Mouse (Mus musculus): ENCODE data around the gene Tspan11. TPM values are rescaled to one million over a fixed set of nuclear protein-coding genes. Genes with fewer than 3 reads are reported as not detected.
A peak's percentile ranks its signal among the peaks of the same experiment; 100 is the strongest.

Gene Tspan11
- polyA plus RNA-seq, 1 experiment from 2014 or later: 7.8 TPM

DNA sequence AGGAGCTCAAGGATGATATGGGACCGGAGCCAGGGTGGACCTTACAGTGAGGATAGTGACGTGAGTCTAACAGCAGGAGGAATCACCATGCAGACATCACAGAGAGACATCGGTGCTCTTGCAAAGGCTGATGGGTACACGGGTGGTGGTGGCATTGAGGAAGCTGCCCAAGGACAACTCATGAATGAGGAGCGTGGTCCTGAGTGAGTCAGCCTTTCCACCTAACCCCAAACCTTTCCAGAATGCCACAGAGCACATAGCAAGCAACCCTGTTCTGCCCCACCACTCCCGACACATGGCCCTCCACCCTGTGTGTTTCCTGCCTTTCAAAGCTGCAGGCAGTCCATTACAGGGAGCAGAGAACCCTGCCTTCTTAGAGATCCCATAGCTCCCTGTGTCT is 32.1 kb downstream of the Tspan11 start:
- H3K4me2 ChIP-seq (replicated peaks; ENCODE audit: low read depth, low read length): no peak overlapping the region
- H3K4me1 ChIP-seq (ENCODE audit: insufficient read depth, low read length): no peaks in the 10 kb centered on the region
- no peaks in the 10 kb centered on the region for H3K27me3 ChIP-seq (ENCODE audit: insufficient read depth, low read length)
- H3K36me3 ChIP-seq (ENCODE audit: insufficient read depth, low read length): peaks cover 4% of the 10 kb centered on the region; the same call in 1 of the 2 replicates
- ATAC-seq (ENCODE audit: low FRiP score, low TSS enrichment): no peak
- H3K9ac ChIP-seq (replicated peaks; ENCODE audit: low read length): no peak overlapping the region
- H3K4me3 ChIP-seq (ENCODE audit: low read length): no peak overlapping the region
- 83% methylated on average over 6 of the region's 6 CpGs for WGBS
- H3K9me3 ChIP-seq (ENCODE audit: low read length): 0 out of 2 replicates have a peak, but pooled peaks cover 5% of the 10 kb centered on the region
- no peak overlapping the region for H3K27ac ChIP-seq (ENCODE audit: low read length)

- H3K36me3 ChIP-seq (ENCODE audit: insufficient read depth, low read length): peaks cover 4% of the 10 kb centered on the region; the same call in 1 of the 2 replicates
- H3K4me3 ChIP-seq (ENCODE audit: low read length): no peak overlapping the region
- H3K9me3 ChIP-seq (ENCODE audit: low read length): 0 out of 2 replicates have a peak, but pooled peaks cover 5% of the 10 kb centered on the region
- H3K27me3 ChIP-seq (ENCODE audit: insufficient read depth, low read length): no peaks in the 10 kb centered on the region
- H3K27ac ChIP-seq (ENCODE audit: low read length): no peak overlapping the region
- H3K4me2 ChIP-seq (replicated peaks; ENCODE audit: low read depth, low read length): no peak overlapping the region
- 0 out of 2 replicates have a peak, but pooled peaks have one; percentile 46 for ATAC-seq (ENCODE audit: low FRiP score, low TSS enrichment)
- no peaks in the 10 kb centered on the region for H3K4me1 ChIP-seq (ENCODE audit: insufficient read depth, low read length)
- H3K9ac ChIP-seq (replicated peaks; ENCODE audit: low read length): no peak overlapping the region
- 11% methylated on average over 8 of the region's 8 CpGs for WGBS
Measured at GRCm38 (mm10) chr6:127920652-127921051, 33.3 kb downstream of the Tspan11 start.

DNA sequence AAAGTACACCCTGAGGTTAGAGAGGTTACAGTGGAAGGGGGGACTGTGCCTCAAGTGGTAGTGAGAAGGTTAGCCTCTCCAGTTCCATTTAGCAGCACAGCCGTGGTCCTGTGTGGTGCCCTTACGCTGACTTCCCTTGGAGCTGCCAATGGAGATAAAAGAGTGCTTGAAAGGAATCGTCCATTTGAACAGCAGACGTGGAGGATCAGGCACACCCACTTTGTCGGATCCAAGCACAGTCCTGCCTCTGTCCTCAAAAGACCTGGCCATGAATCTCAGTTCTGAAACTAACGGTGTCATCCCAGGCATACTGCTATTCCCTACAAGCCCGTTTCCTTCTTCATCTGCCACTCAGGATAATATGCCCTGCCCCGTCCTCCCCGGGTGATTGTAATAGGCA is 34.6 kb downstream of the Tspan11 start:
- Histone ChIP-seq H3K27me3 (ENCODE audit: insufficient read depth, low read length) (no peaks in the 10 kb centered on the region), H3K4me1 (ENCODE audit: insufficient read depth, low read length) (peaks cover 10% of the 10 kb centered on the region; the same call in 1 of the 2 replicates), H3K9me3 (ENCODE audit: low read length) (no peaks in the 10 kb centered on the region), H3K4me3 (ENCODE audit: low read length) (no peak overlapping the region), H3K9ac (replicated peaks; ENCODE audit: low read length) (no peak overlapping the region), H3K36me3 (ENCODE audit: insufficient read depth, low read length) (no peaks in the 10 kb centered on the region), H3K4me2 (replicated peaks; ENCODE audit: low read depth, low read length) (no peak overlapping the region), H3K27ac (ENCODE audit: low read length) (no peak overlapping the region)
- ATAC-seq (ENCODE audit: low FRiP score, low TSS enrichment): no peak
- WGBS: 70% methylated on average over 9 of the region's 9 CpGs

DNA sequence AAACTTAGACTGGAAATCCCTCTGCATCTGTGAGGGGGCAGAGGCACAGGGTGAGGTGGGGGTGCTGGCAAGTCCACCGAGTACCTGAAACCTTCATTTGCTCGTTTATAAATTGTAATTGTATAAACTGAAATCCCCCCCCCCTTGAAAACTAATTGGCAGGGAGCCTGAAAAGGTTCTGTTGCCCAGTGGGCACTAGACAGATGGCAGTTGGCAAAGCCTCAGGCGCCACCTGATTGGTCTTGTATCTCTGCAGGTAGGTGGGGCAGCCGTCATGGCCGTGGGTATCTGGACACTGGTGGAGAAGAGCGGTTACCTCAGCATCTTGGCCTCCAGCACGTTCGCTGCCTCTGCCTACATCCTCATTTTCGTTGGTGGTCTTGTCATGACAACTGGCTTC is 35.9 kb downstream of the Tspan11 start:
- no peaks in the 10 kb centered on the region for H3K27me3 ChIP-seq (ENCODE audit: insufficient read depth, low read length)
- no peak for ATAC-seq (ENCODE audit: low FRiP score, low TSS enrichment)
- 88% methylated on average over 9 of the region's 9 CpGs for WGBS

DNA sequence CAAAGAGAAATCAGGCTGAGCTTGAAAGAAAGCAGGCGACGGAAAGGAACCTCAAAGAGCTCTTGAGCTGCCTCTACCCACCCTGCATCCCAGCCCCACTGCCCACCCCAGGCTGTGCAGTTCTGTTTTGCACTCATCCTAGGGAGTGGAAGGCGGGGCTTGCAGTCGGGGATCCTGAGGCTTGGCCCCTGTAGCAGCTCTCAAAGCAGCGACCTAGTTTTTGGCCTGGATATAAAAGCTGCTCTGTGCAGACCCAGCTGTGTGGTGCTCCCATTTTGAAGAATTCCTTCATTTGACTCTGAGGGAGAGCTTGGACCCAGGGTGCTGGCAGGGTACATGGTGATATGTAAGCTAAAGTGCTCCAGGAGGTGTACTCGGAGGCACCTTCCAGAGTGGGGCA is 37.4 kb downstream of the Tspan11 start:
- Histone ChIP-seq H3K9ac (replicated peaks; ENCODE audit: low read length) (no peak overlapping the region), H3K4me2 (replicated peaks; ENCODE audit: low read depth, low read length) (no peak overlapping the region), H3K27me3 (ENCODE audit: insufficient read depth, low read length) (no peaks in the 10 kb centered on the region), H3K27ac (ENCODE audit: low read length) (no peak overlapping the region), H3K36me3 (ENCODE audit: insufficient read depth, low read length) (no peaks in the 10 kb centered on the region), H3K4me1 (ENCODE audit: insufficient read depth, low read length) (peaks cover 15% of the 10 kb centered on the region; the same call in 1 of the 2 replicates), H3K9me3 (ENCODE audit: low read length) (no peaks in the 10 kb centered on the region), H3K4me3 (ENCODE audit: low read length) (no peak overlapping the region)
- no peak for ATAC-seq (ENCODE audit: low FRiP score, low TSS enrichment)
- 77% methylated on average over 6 of the region's 6 CpGs for WGBS

More for the DNA sequence above, 35.9 kb downstream of the Tspan11 start:
- Histone ChIP-seq H3K4me2 (replicated peaks; ENCODE audit: low read depth, low read length) (no peak overlapping the region), H3K4me3 (ENCODE audit: low read length) (no peak overlapping the region), H3K27ac (ENCODE audit: low read length) (no peak overlapping the region), H3K9ac (replicated peaks; ENCODE audit: low read length) (no peak overlapping the region), H3K36me3 (ENCODE audit: insufficient read depth, low read length) (no peaks in the 10 kb centered on the region), H3K4me1 (ENCODE audit: insufficient read depth, low read length) (peaks cover 15% of the 10 kb centered on the region; the same call in 1 of the 2 replicates), H3K9me3 (ENCODE audit: low read length) (no peaks in the 10 kb centered on the region)

DNA sequence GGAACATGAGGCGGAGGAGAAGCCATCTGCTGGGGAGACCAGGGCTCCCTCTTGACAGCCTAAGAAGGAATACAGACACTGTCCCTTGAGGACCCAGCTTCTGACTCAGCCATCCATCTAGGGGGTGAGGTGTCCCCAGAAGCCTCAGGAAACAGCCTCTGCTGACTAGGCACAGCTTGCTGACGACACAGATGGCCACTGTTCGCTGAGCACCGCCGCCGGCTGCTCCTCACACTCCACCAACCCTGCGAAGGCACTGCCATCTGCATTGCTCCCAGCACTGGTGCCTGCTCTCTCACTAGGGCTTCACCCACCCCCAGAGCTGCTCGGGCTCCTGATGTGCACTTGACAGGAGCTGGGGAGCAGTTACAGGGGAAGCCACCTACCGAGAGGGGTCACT is 38.5 kb downstream of the Tspan11 start:
- Histone ChIP-seq H3K27ac (ENCODE audit: low read length) (no peak overlapping the region), H3K9me3 (ENCODE audit: low read length) (no peaks in the 10 kb centered on the region), H3K4me3 (ENCODE audit: low read length) (no peak overlapping the region), H3K4me2 (replicated peaks; ENCODE audit: low read depth, low read length) (no peak overlapping the region), H3K36me3 (ENCODE audit: insufficient read depth, low read length) (no peaks in the 10 kb centered on the region), H3K27me3 (ENCODE audit: insufficient read depth, low read length) (no peaks in the 10 kb centered on the region), H3K4me1 (ENCODE audit: insufficient read depth, low read length) (peaks cover 15% of the 10 kb centered on the region; the same call in 1 of the 2 replicates), H3K9ac (replicated peaks; ENCODE audit: low read length) (no peak overlapping the region)
- WGBS: 49% methylated on average over 9 of the region's 9 CpGs
- peak; percentile 43 for ATAC-seq (ENCODE audit: low FRiP score, low TSS enrichment)

DNA sequence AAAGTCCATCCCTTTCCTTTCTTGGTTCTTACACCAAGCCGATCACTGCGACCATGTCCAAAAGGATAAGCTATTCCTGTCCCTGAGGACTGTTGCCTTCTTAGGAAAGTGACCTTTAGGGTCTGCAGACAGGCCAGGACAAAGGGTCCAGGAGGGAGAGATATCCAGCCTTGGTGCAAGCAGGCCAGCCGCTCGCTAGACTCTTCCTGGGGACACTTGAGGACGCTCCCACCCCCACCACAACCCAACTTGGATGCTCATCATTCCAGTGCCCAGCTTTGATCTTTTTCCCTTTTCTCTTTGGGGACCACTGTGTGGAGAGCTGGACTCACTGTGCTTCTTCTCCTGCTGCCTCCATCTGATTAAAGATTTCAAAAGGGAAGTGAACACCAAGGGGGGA is 41.3 kb downstream of the Tspan11 start:
- 90% methylated on average over 5 of the region's 5 CpGs for WGBS

DNA sequence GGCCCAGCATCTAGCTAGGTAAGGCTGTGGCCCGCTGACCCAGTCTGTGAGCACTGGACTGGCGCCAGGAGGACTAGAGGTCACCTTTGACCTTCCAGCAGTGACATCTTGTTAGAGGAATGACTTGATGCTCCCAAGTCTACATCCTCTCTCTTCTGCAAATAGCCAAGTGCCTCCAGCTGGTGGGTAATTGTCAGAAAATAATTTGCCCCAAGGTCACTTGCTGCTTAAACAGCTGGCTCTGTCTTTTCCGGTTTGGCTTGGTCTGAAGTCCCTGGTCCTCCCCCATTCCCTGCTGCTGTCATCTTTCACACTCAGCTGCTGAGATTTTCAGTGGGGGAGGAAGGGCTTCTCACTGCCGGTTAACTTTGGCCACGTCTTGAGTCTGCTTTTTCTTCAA is 45.3 kb downstream of the Tspan11 start:
- ATAC-seq (ENCODE audit: low FRiP score, low TSS enrichment): peak; percentile 75
- no peak overlapping the region for H3K4me3 ChIP-seq (ENCODE audit: low read length)
- no peaks in the 10 kb centered on the region for H3K36me3 ChIP-seq (ENCODE audit: insufficient read depth, low read length)
- no peak overlapping the region for H3K4me2 ChIP-seq (replicated peaks; ENCODE audit: low read depth, low read length)
- 18% methylated on average over 5 of the region's 5 CpGs for WGBS
- H3K9me3 ChIP-seq (ENCODE audit: low read length): no peaks in the 10 kb centered on the region
- H3K27ac ChIP-seq (ENCODE audit: low read length): no peak overlapping the region
- no peaks in the 10 kb centered on the region for H3K27me3 ChIP-seq (ENCODE audit: insufficient read depth, low read length)
- no peak overlapping the region for H3K9ac ChIP-seq (replicated peaks; ENCODE audit: low read length)
- H3K4me1 ChIP-seq (ENCODE audit: insufficient read depth, low read length): peaks cover 7% of the 10 kb centered on the region

More for the DNA sequence above, 41.3 kb downstream of the Tspan11 start:
- H3K4me2 ChIP-seq (replicated peaks; ENCODE audit: low read depth, low read length): no peak overlapping the region
- peaks cover 20% of the 10 kb centered on the region for H3K4me1 ChIP-seq (ENCODE audit: insufficient read depth, low read length)
- H3K27ac ChIP-seq (ENCODE audit: low read length): no peak overlapping the region
- H3K27me3 ChIP-seq (ENCODE audit: insufficient read depth, low read length): no peaks in the 10 kb centered on the region
- H3K36me3 ChIP-seq (ENCODE audit: insufficient read depth, low read length): no peaks in the 10 kb centered on the region
- H3K4me3 ChIP-seq (ENCODE audit: low read length): no peak overlapping the region
- no peak for ATAC-seq (ENCODE audit: low FRiP score, low TSS enrichment)
- H3K9me3 ChIP-seq (ENCODE audit: low read length): no peaks in the 10 kb centered on the region
- no peak overlapping the region for H3K9ac ChIP-seq (replicated peaks; ENCODE audit: low read length)

- no peak for ATAC-seq (ENCODE audit: low FRiP score, low TSS enrichment)
- WGBS: 92% methylated on average over 5 of the region's 5 CpGs
Measured at GRCm38 (mm10) chr6:127933841-127934240, 46.5 kb downstream of the Tspan11 start.

DNA sequence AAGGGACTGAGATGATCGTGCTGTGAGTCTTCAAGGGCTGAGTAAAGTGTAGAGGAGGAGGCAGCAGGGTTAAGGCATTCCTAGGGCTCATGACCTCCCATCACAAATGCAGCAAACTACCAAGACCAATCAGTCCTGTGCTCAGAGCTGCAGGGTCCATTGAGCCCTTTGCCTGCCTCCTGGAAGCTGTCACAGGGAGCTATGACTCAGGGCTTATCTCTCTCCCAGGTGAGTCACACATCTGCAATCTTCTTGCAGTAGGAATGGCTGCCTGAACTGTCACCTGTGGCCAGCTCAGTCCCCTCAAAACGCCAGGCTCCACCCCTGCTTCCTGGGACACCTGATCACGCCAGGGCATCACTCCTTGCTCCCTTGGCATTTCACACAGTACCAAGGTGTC is 47.7 kb downstream of the Tspan11 start:
- Histone ChIP-seq H3K27me3 (ENCODE audit: insufficient read depth, low read length) (no peaks in the 10 kb centered on the region), H3K4me2 (replicated peaks; ENCODE audit: low read depth, low read length) (no peak overlapping the region), H3K9ac (replicated peaks; ENCODE audit: low read length) (no peak overlapping the region), H3K4me1 (ENCODE audit: insufficient read depth, low read length) (peaks cover 5% of the 10 kb centered on the region), H3K27ac (ENCODE audit: low read length) (no peak overlapping the region), H3K36me3 (ENCODE audit: insufficient read depth, low read length) (no peaks in the 10 kb centered on the region), H3K9me3 (ENCODE audit: low read length) (no peaks in the 10 kb centered on the region), H3K4me3 (ENCODE audit: low read length) (no peak overlapping the region)
- ATAC-seq (ENCODE audit: low FRiP score, low TSS enrichment): no peak
- WGBS: 86% methylated on average over 3 of the region's 3 CpGs

More at GRCm38 (mm10) chr6:127933841-127934240, 46.5 kb downstream of the Tspan11 start:
- Histone ChIP-seq H3K27me3 (ENCODE audit: insufficient read depth, low read length) (no peaks in the 10 kb centered on the region), H3K27ac (ENCODE audit: low read length) (no peak overlapping the region), H3K9me3 (ENCODE audit: low read length) (no peaks in the 10 kb centered on the region), H3K36me3 (ENCODE audit: insufficient read depth, low read length) (no peaks in the 10 kb centered on the region), H3K9ac (replicated peaks; ENCODE audit: low read length) (no peak overlapping the region), H3K4me2 (replicated peaks; ENCODE audit: low read depth, low read length) (no peak overlapping the region), H3K4me3 (ENCODE audit: low read length) (no peak overlapping the region), H3K4me1 (ENCODE audit: insufficient read depth, low read length) (peaks cover 5% of the 10 kb centered on the region)
